Mouse (Mus musculus): ENCODE data around the gene Slc25a41.

Slc25a41 gene

GRCm38 (mm10) chr17:57047406-57047805, 6.0 kb upstream of the Slc25a41 start:
- DNase-seq (ENCODE audit: low read depth): no peak

- peak; percentile 39 for DNase-seq (ENCODE audit: low read depth)
Measured at GRCm38 (mm10) chr17:57038978-57039377, 2.5 kb downstream of the Slc25a41 start.

GRCm38 (mm10) chr17:57032854-57033253, 8.6 kb downstream of the Slc25a41 start:
- peak; percentile 34 for DNase-seq (ENCODE audit: low read depth)

GRCm38 (mm10) chr17:57031661-57032420, 9.6 kb downstream of the Slc25a41 start:
- peak; percentile 100 for DNase-seq (ENCODE audit: low read depth)

- DNase-seq (ENCODE audit: low read depth): peak; percentile 65
Measured at GRCm38 (mm10) chr17:57030931-57031660, 10.4 kb downstream of the Slc25a41 start, which contains the start of gene Khsrp. Gene Khsrp (minus strand): TSS chr17:57031522.

- DNase-seq (ENCODE audit: low read depth): peak; percentile 42
Measured at GRCm38 (mm10) chr17:57029691-57030090, 11.8 kb downstream of the Slc25a41 start.

- no peak for DNase-seq (ENCODE audit: low read depth)
Measured at GRCm38 (mm10) chr17:57027471-57027870, 14.0 kb downstream of the Slc25a41 start.

- DNase-seq (ENCODE audit: low read depth): no peak
Measured at GRCm38 (mm10) chr17:57020960-57021359, 20.5 kb downstream of the Slc25a41 start.

- DNase-seq (ENCODE audit: low read depth): no peak
Measured at GRCm38 (mm10) chr17:57019693-57020092, 21.8 kb downstream of the Slc25a41 start.

- DNase-seq (ENCODE audit: low read depth): no peak
Measured at GRCm38 (mm10) chr17:57012245-57012795, 29.1 kb downstream of the Slc25a41 start.

GRCm38 (mm10) chr17:57011236-57012141, 30.0 kb downstream of the Slc25a41 start, which contains the start of the genes Gtf2f1 and Gm17949:
Gene Gtf2f1 (minus strand): TSS chr17:57011288.
Gene Gm17949 (plus strand): TSS chr17:57011469.
- DNase-seq (ENCODE audit: low read depth): peak; percentile 100

GRCm38 (mm10) chr17:57010911-57011235, 30.6 kb downstream of the Slc25a41 start:
- DNase-seq (ENCODE audit: low read depth): no peak

- DNase-seq (ENCODE audit: low read depth): no peak
Measured at GRCm38 (mm10) chr17:57007137-57007905, 34.1 kb downstream of the Slc25a41 start.

- DNase-seq (ENCODE audit: low read depth): no peak
Measured at GRCm38 (mm10) chr17:57003994-57004393, 37.5 kb downstream of the Slc25a41 start.

- DNase-seq (ENCODE audit: low read depth): no peak
Measured at GRCm38 (mm10) chr17:57001228-57001627, 40.2 kb downstream of the Slc25a41 start.

GRCm38 (mm10) chr17:56999968-57000609, 41.4 kb downstream of the Slc25a41 start, which contains the start of gene Pspn:
Gene Pspn (minus strand): TSS chr17:57000018.
- DNase-seq (ENCODE audit: low read depth): no peak

GRCm38 (mm10) chr17:56999414-56999813, 42.0 kb downstream of the Slc25a41 start:
- DNase-seq (ENCODE audit: low read depth): no peak

GRCm38 (mm10) chr17:56997029-56997667, 44.3 kb downstream of the Slc25a41 start, which contains the start of gene Alkbh7:
Gene Alkbh7 (plus strand): TSS chr17:56997339.
- peak; percentile 99 for DNase-seq (ENCODE audit: low read depth)

GRCm38 (mm10) chr17:56996506-56996905, 44.9 kb downstream of the Slc25a41 start:
- no peak for DNase-seq (ENCODE audit: low read depth)

GRCm38 (mm10) chr17:56995046-56995445, 46.4 kb downstream of the Slc25a41 start:
- DNase-seq (ENCODE audit: low read depth): no peak
